Mouse (Mus musculus) NIH3T3 (cell line): Measurements from ENCODE around the gene Lrpap1.

ENCODE experiments used
- DNase-seq: peaks from one replicate; pipeline ENCODE4 v3.0.0-alpha.2; 2012; ENCODE audit warnings: low read depth

Gene Lrpap1

GRCm38 (mm10) chr5:35104960-35105921 lies at the start of gene Lrpap1:
Gene Lrpap1, minus strand, starts transcription at chr5:35105766.
- DNase-seq: peak; percentile 95

GRCm38 (mm10) chr5:35149939-35150338 lies 44.4 kb upstream of the Lrpap1 start:
- DNase-seq: no peak

- DNase-seq: no peak
These were observed 44.0 kb upstream of the Lrpap1 start for GRCm38 (mm10) chr5:35149526-35149925.

GRCm38 (mm10) chr5:35147963-35148767 lies 42.6 kb upstream of the Lrpap1 start:
- no peak for DNase-seq

GRCm38 (mm10) chr5:35147155-35147962 lies 41.8 kb upstream of the Lrpap1 start:
- no peak for DNase-seq

GRCm38 (mm10) chr5:35146747-35147146 lies 41.2 kb upstream of the Lrpap1 start:
- DNase-seq: no peak

GRCm38 (mm10) chr5:35144716-35145115 lies 39.1 kb upstream of the Lrpap1 start:
- no peak for DNase-seq

- DNase-seq: no peak
These were observed 38.1 kb upstream of the Lrpap1 start for GRCm38 (mm10) chr5:35143460-35144245.

- DNase-seq: no peak
These were observed 37.3 kb upstream of the Lrpap1 start for GRCm38 (mm10) chr5:35142910-35143309.

- DNase-seq: no peak
These were observed 35.8 kb upstream of the Lrpap1 start for GRCm38 (mm10) chr5:35141316-35141715.

GRCm38 (mm10) chr5:35138183-35138611 lies 32.6 kb upstream of the Lrpap1 start:
- no peak for DNase-seq

- no peak for DNase-seq
These were observed 32.1 kb upstream of the Lrpap1 start for GRCm38 (mm10) chr5:35137510-35138182.

- DNase-seq: no peak
These were observed 30.3 kb upstream of the Lrpap1 start for GRCm38 (mm10) chr5:35135903-35136302.

GRCm38 (mm10) chr5:35134286-35134685 lies 28.7 kb upstream of the Lrpap1 start:
- no peak for DNase-seq

- DNase-seq: no peak
These were observed 27.9 kb upstream of the Lrpap1 start for GRCm38 (mm10) chr5:35133468-35133867.

- no peak for DNase-seq
These were observed 26.9 kb upstream of the Lrpap1 start for GRCm38 (mm10) chr5:35132278-35132980.

- DNase-seq: peak; percentile 88
These were observed 26.2 kb upstream of the Lrpap1 start for GRCm38 (mm10) chr5:35131773-35132172.

GRCm38 (mm10) chr5:35131237-35131636 lies 25.7 kb upstream of the Lrpap1 start:
- DNase-seq: no peak

GRCm38 (mm10) chr5:35129767-35130191 lies 24.2 kb upstream of the Lrpap1 start:
- no peak for DNase-seq

- no peak for DNase-seq
These were observed 23.6 kb upstream of the Lrpap1 start for GRCm38 (mm10) chr5:35129208-35129607.
